Comparison of ENCODE assay signal across 20 mouse cellular contexts in genomic region chr5:138163610-138164009, GRCm38 (mm10). TPM values are rescaled to one million over a fixed set of nuclear protein-coding genes. Genes with fewer than 3 reads are reported as not detected.
DNase-seq lines count a peak whose midpoint lies in the region; ATAC-seq and TF ChIP-seq lines count a peak whose summit lies in the region.
"Had no signal": no experiment of that assay in that cellular context is flagged by ENCODE, and none has a peak within 500 bp of the region (broad histone marks: within the 10 kb centered on the region; RNA-seq: fewer than 3 reads in every experiment).

No protein-coding gene starts in this region.

- no peaks in the 10 kb centered on the region for H3K9me3 ChIP-seq in forebrain, embryonic 12.5 days
- H3K9me3 ChIP-seq in forebrain, postnatal 0 days (ENCODE audit: low read length), result no peaks in the 10 kb centered on the region
- no peaks in the 10 kb centered on the region for H3K9me3 ChIP-seq in midbrain, embryonic 11.5 days (ENCODE audit: control insufficient read depth, low read length)
- no peaks in the 10 kb centered on the region for H3K9me3 ChIP-seq in midbrain, embryonic 16.5 days (replicated peaks; ENCODE audit: control insufficient read depth, low read length, poor library complexity, severe bottlenecking)
- H3K9me3 ChIP-seq: embryonic facial prominence, embryonic 15.5 days; hindbrain, embryonic 15.5 days; intestine, embryonic 15.5 days; limb, embryonic 15.5 days had no signal

- H3K4me2 ChIP-seq in forebrain, embryonic 12.5 days, result no peak overlapping the region
- H3K4me2 ChIP-seq in forebrain, postnatal 0 days (ENCODE audit: low read depth), result no peak overlapping the region
- H3K4me2 ChIP-seq in midbrain, embryonic 11.5 days, result no peak overlapping the region
- no peak overlapping the region for H3K4me2 ChIP-seq in midbrain, embryonic 16.5 days (ENCODE audit: low read length)
- H3K4me2 ChIP-seq: embryonic facial prominence, embryonic 15.5 days; hindbrain, embryonic 15.5 days; intestine, embryonic 15.5 days; limb, embryonic 15.5 days had no signal

- no peaks in the 10 kb centered on the region for H3K27me3 ChIP-seq in forebrain, embryonic 12.5 days
- no peaks in the 10 kb centered on the region for H3K27me3 ChIP-seq in forebrain, postnatal 0 days (ENCODE audit: insufficient read depth, low read length)
- H3K27me3 ChIP-seq in midbrain, embryonic 11.5 days (ENCODE audit: control insufficient read depth, insufficient read depth, low read length), result no peaks in the 10 kb centered on the region
- no peaks in the 10 kb centered on the region for H3K27me3 ChIP-seq in midbrain, embryonic 16.5 days (ENCODE audit: control insufficient read depth, insufficient read depth, low read depth, low read length)
- H3K27me3 ChIP-seq: embryonic facial prominence, embryonic 15.5 days; hindbrain, embryonic 15.5 days; intestine, embryonic 15.5 days; limb, embryonic 15.5 days had no signal

- H3K4me3 ChIP-seq in forebrain, embryonic 12.5 days (replicated peaks), result no peak overlapping the region
- H3K4me3 ChIP-seq in forebrain, postnatal 0 days (ENCODE audit: low read depth, low read length), result no peak overlapping the region
- H3K4me3 ChIP-seq in midbrain, embryonic 11.5 days (ENCODE audit: low read depth, low read length), result no peak overlapping the region
- H3K4me3 ChIP-seq in midbrain, embryonic 16.5 days (ENCODE audit: low read depth, low read length), result no peak overlapping the region
- H3K4me3 ChIP-seq: embryonic facial prominence, embryonic 15.5 days; heart, adult 2 months; hindbrain, embryonic 15.5 days; intestine, embryonic 15.5 days; limb, embryonic 15.5 days had no signal

- peaks cover 65% of the 10 kb centered on the region for H3K36me3 ChIP-seq in forebrain, embryonic 12.5 days (replicated peaks)
- peaks cover 60% of the 10 kb centered on the region for H3K36me3 ChIP-seq in forebrain, postnatal 0 days (ENCODE audit: insufficient read depth)
- H3K36me3 ChIP-seq in midbrain, embryonic 11.5 days (ENCODE audit: control insufficient read depth, insufficient read depth, low read length), result peaks cover 37% of the 10 kb centered on the region
- peaks cover 42% of the 10 kb centered on the region for H3K36me3 ChIP-seq in midbrain, embryonic 16.5 days (ENCODE audit: control insufficient read depth, insufficient read depth, low read length)

- DNase-seq in forebrain, postnatal 0 days, result no peak
- peak; percentile 89 for DNase-seq in midbrain, embryonic 11.5 days (ENCODE audit: low spot score, missing footprints)
- peak; percentile 46 for DNase-seq in R1 (ENCODE audit: low read depth, low spot score)
- DNase-seq in layer of hippocampus, postnatal 10 days (ENCODE audit: low spot score in 2 of 2), result no peak
- no peak for DNase-seq in lung, postnatal 25 days (ENCODE audit: low spot score)
- DNase-seq: adrenal gland, postnatal 25 days; gastrocnemius, postnatal 14 days; heart, adult 2 months; kidney, adult 8-10 months; kidney, postnatal 14 days; layer of hippocampus, postnatal 36 days; thymus, adult 2 months had no signal

- H3K27ac ChIP-seq in forebrain, embryonic 12.5 days, result no peak overlapping the region
- H3K27ac ChIP-seq in forebrain, postnatal 0 days (ENCODE audit: low read depth, low read length), result no peak overlapping the region
- H3K27ac ChIP-seq in midbrain, embryonic 11.5 days (ENCODE audit: low read depth, low read length), result no peak overlapping the region
- no peak overlapping the region for H3K27ac ChIP-seq in midbrain, embryonic 16.5 days (ENCODE audit: low read length)
- H3K27ac ChIP-seq: embryonic facial prominence, embryonic 15.5 days; heart, adult 2 months; hindbrain, embryonic 15.5 days; intestine, embryonic 15.5 days; limb, embryonic 15.5 days; macrophage had no signal

- TF ChIP-seq CTCF in forebrain, postnatal 0 days (IDR thresholded peaks at IDR 0.05; ENCODE audit: low read depth), result no peak

- H3K9ac ChIP-seq in forebrain, embryonic 12.5 days, result peak overlapping the region; percentile 0; the same call in 1 of the 2 replicates
- no peak overlapping the region for H3K9ac ChIP-seq in forebrain, postnatal 0 days
- no peak overlapping the region for H3K9ac ChIP-seq in midbrain, embryonic 11.5 days (ENCODE audit: low read length)
- no peak overlapping the region for H3K9ac ChIP-seq in midbrain, embryonic 16.5 days (ENCODE audit: low read depth, low read length)
- H3K9ac ChIP-seq: embryonic facial prominence, embryonic 15.5 days; hindbrain, embryonic 15.5 days; intestine, embryonic 15.5 days; limb, embryonic 15.5 days had no signal

- WGBS in forebrain, embryonic 12.5 days, result 66% methylated on average over 10 of the region's 10 CpGs
- 57% methylated on average over 10 of the region's 10 CpGs for WGBS in forebrain, postnatal 0 days
- 77% methylated on average over 10 of the region's 10 CpGs for WGBS in midbrain, embryonic 11.5 days
- 61% methylated on average over 10 of the region's 10 CpGs for WGBS in midbrain, embryonic 16.5 days

- peaks cover 19% of the 10 kb centered on the region for H3K4me1 ChIP-seq in forebrain, embryonic 12.5 days
- peaks cover 7% of the 10 kb centered on the region; the same call in 1 of the 2 replicates for H3K4me1 ChIP-seq in forebrain, postnatal 0 days (ENCODE audit: insufficient read depth)
- H3K4me1 ChIP-seq in midbrain, embryonic 11.5 days (ENCODE audit: control insufficient read depth, insufficient read depth, low read length), result peaks cover 5% of the 10 kb centered on the region
- H3K4me1 ChIP-seq in midbrain, embryonic 16.5 days (ENCODE audit: control insufficient read depth, insufficient read depth, low read length), result peaks cover 19% of the 10 kb centered on the region

- no peak for ATAC-seq in forebrain, embryonic 12.5 days (ENCODE audit: low FRiP score)
- no peak for ATAC-seq in forebrain, postnatal 0 days
- ATAC-seq in midbrain, embryonic 11.5 days (ENCODE audit: low FRiP score), result no peak
- no peak for ATAC-seq in midbrain, embryonic 16.5 days
- ATAC-seq: forebrain, embryonic 16.5 days; intestine, embryonic 15.5 days had no signal

RNA-seq across cellular contexts. Expression of gene Cops6, which starts 2.7 kb away (rescaled TPM):
- polyA plus RNA-seq in forebrain, embryonic 12.5 days (2016; fragmentation: Nextera tagmentation; extraction: Ambion mirVana), result 274 and 282 TPM in 2 replicates
- total RNA-seq in forebrain, postnatal 0 days (2014; rRNA removed), result 47.0 and 51.7 TPM in 2 replicates
- polyA plus RNA-seq in forebrain, postnatal 0 days (2015; fragmentation: Nextera tagmentation; extraction: Ambion mirVana), result 255 and 265 TPM in 2 replicates
- 262 and 293 TPM in 2 replicates for polyA plus RNA-seq in midbrain, embryonic 11.5 days (2014; fragmentation: Nextera tagmentation; extraction: Ambion mirVana)
- 288 and 309 TPM in 2 replicates for polyA plus RNA-seq in midbrain, embryonic 16.5 days (2015; fragmentation: Nextera tagmentation; extraction: Ambion mirVana)
- 100 to 1,000 TPM; 129 to 145 TPM for total RNA-seq in layer of hippocampus, postnatal 10 days (2021)

RNA-seq across cellular contexts. Expression of gene Zfp113, which starts 8.1 kb away (rescaled TPM):
- 43.9 and 44.1 TPM in 2 replicates for polyA plus RNA-seq in forebrain, embryonic 12.5 days (2016; fragmentation: Nextera tagmentation; extraction: Ambion mirVana)
- total RNA-seq in forebrain, postnatal 0 days (2014; rRNA removed), result 13.6 and 13.8 TPM in 2 replicates
- 6.0 and 10.7 TPM in 2 replicates for polyA plus RNA-seq in forebrain, postnatal 0 days (2015; fragmentation: Nextera tagmentation; extraction: Ambion mirVana)
- polyA plus RNA-seq in midbrain, embryonic 11.5 days (2014; fragmentation: Nextera tagmentation; extraction: Ambion mirVana), result 27.4 and 32.9 TPM in 2 replicates
- polyA plus RNA-seq in midbrain, embryonic 16.5 days (2015; fragmentation: Nextera tagmentation; extraction: Ambion mirVana), result 23.9 and 26.3 TPM in 2 replicates
- 10 to 100 TPM; 10.8 to 14.3 TPM for total RNA-seq in layer of hippocampus, postnatal 10 days (2021)

RNA-seq across cellular contexts. Expression of gene Ap4m1, which starts 8.2 kb away (rescaled TPM):
- polyA plus RNA-seq in forebrain, embryonic 12.5 days (2016; fragmentation: Nextera tagmentation; extraction: Ambion mirVana), result 24.6 and 27.5 TPM in 2 replicates
- 56.8 and 57.0 TPM in 2 replicates for total RNA-seq in forebrain, postnatal 0 days (2014; rRNA removed)
- polyA plus RNA-seq in forebrain, postnatal 0 days (2015; fragmentation: Nextera tagmentation; extraction: Ambion mirVana), result 11.1 and 16.4 TPM in 2 replicates
- polyA plus RNA-seq in midbrain, embryonic 11.5 days (2014; fragmentation: Nextera tagmentation; extraction: Ambion mirVana), result 15.2 and 17.3 TPM in 2 replicates
- polyA plus RNA-seq in midbrain, embryonic 16.5 days (2015; fragmentation: Nextera tagmentation; extraction: Ambion mirVana), result 24.9 and 27.2 TPM in 2 replicates
- 10 to 100 TPM; 25.9 to 26.5 TPM for total RNA-seq in layer of hippocampus, postnatal 10 days (2021)

RNA-seq across cellular contexts. Expression of gene Mcm7, which starts 8.6 kb away (rescaled TPM):
- 313 and 320 TPM in 2 replicates for polyA plus RNA-seq in forebrain, embryonic 12.5 days (2016; fragmentation: Nextera tagmentation; extraction: Ambion mirVana)
- 57.9 and 62.4 TPM in 2 replicates for total RNA-seq in forebrain, postnatal 0 days (2014; rRNA removed)
- polyA plus RNA-seq in forebrain, postnatal 0 days (2015; fragmentation: Nextera tagmentation; extraction: Ambion mirVana), result 64.9 and 69.9 TPM in 2 replicates
- polyA plus RNA-seq in midbrain, embryonic 11.5 days (2014; fragmentation: Nextera tagmentation; extraction: Ambion mirVana), result 303 and 320 TPM in 2 replicates
- polyA plus RNA-seq in midbrain, embryonic 16.5 days (2015; fragmentation: Nextera tagmentation; extraction: Ambion mirVana), result 72.3 and 81.6 TPM in 2 replicates
- total RNA-seq in layer of hippocampus, postnatal 10 days (2021), result 10 to 100 TPM; 20.8 to 25.6 TPM

RNA-seq across cellular contexts. Expression of gene Taf6, which starts 23.6 kb away (rescaled TPM):
- 133 and 137 TPM in 2 replicates for polyA plus RNA-seq in forebrain, embryonic 12.5 days (2016; fragmentation: Nextera tagmentation; extraction: Ambion mirVana)
- total RNA-seq in forebrain, postnatal 0 days (2014; rRNA removed), result 47.6 and 55.9 TPM in 2 replicates
- polyA plus RNA-seq in forebrain, postnatal 0 days (2015; fragmentation: Nextera tagmentation; extraction: Ambion mirVana), result 44.2 and 49.8 TPM in 2 replicates
- 123 and 133 TPM in 2 replicates for polyA plus RNA-seq in midbrain, embryonic 11.5 days (2014; fragmentation: Nextera tagmentation; extraction: Ambion mirVana)
- 74.4 and 75.8 TPM in 2 replicates for polyA plus RNA-seq in midbrain, embryonic 16.5 days (2015; fragmentation: Nextera tagmentation; extraction: Ambion mirVana)
- 10 to 100 TPM; 26.2 to 30.0 TPM for total RNA-seq in layer of hippocampus, postnatal 10 days (2021)

Comparison
In these comparisons a context has a peak if more than half of its experiments do, and no peak if none do; other contexts are left out.
1. DNase-seq: peak in midbrain, embryonic 11.5 days (single experiment) and R1 (single experiment); none in forebrain, postnatal 0 days (single experiment), layer of hippocampus, postnatal 10 days (0 of 2) and lung, postnatal 25 days (single experiment).